Mouse (Mus musculus) G1E (cell line): ENCODE measurements around the gene Amy1.
"Not testable (repeated sequence)": the region's sequence is repeated elsewhere in the genome, so short reads cannot be mapped to it uniquely, and the experiment has no call there.

Source experiments
- CTCF ChIP-seq: IDR thresholded peaks from 2 replicates; pipeline ENCODE4 v1.5.1; 2012; ENCODE audit warnings: low read depth, low read length, inconsistent platforms, mixed read lengths
- GATA1 ChIP-seq: IDR thresholded peaks from 2 replicates; pipeline ENCODE4 v1.6.1; 2012; ENCODE audit warnings: borderline replicate concordance, low read length, inconsistent platforms, mixed read lengths
- GATA2 ChIP-seq: IDR thresholded peaks from 2 replicates; pipeline ENCODE4 v1.6.1; 2012; ENCODE audit warnings: low read depth, low read length, inconsistent platforms, borderline replicate concordance
- POLR2AphosphoS5 ChIP-seq: IDR thresholded peaks from 2 replicates; pipeline ENCODE4 v1.6.1; 2012; ENCODE audit warnings: low read depth, low read length, inconsistent platforms; ENCODE audit not compliant: insufficient replicate concordance
- TAL1 ChIP-seq: conservative IDR thresholded peaks from 2 replicates; pipeline ENCODE4 v1.6.1; 2012; ENCODE audit warnings: low read depth, low read length, inconsistent platforms, mixed read lengths

- not testable (repeated sequence) for TF ChIP-seq GATA1, CTCF, TAL1, POLR2AphosphoS5, GATA2
Observed at GRCm38 (mm10) chr3:113532328-113532727, 74.2 kb downstream of the Amy1 start, which contains the start of gene Amy2a1.
